In the genomic region with DNA sequence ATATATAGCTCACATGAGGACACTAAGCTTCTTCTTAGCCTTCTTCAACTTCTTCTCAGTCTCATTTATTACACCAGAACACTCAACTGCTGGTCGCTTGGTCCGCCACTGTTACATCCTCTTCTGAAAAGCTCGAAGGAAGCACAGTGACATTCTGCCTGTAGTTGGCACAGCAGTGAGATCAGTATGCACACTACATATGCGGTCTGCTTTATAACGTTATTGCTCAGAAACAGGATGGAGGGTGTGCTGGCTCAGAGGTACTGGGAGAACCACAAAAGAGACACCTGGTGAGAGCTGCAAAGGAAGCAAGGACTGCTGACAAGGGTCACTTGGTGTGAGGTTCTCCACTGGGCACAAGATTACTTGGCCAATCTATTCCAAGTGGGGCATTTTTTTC, we compare ENCODE assay signal across 30 mouse cellular contexts.
DNase-seq lines count a peak whose midpoint lies in the region; ATAC-seq lines count a peak whose summit lies in the region.
"Had no signal": no experiment of that assay in that cellular context is flagged by ENCODE, and none has a peak within 500 bp of the region (broad histone marks: within the 10 kb centered on the region; RNA-seq: fewer than 3 reads in every experiment).

No protein-coding gene starts in this region.

- H3K4me2 ChIP-seq in heart, embryonic 16.5 days (ENCODE audit: low read depth, low read length): no peak overlapping the region
- no peak overlapping the region for H3K4me2 ChIP-seq in midbrain, embryonic 15.5 days
- H3K4me2 ChIP-seq: embryonic facial prominence, embryonic 13.5 days; forebrain, embryonic 13.5 days; limb, embryonic 12.5 days; liver, embryonic 12.5 days; midbrain, embryonic 13.5 days had no signal

- peaks cover 2% of the 10 kb centered on the region; the same call in 1 of the 2 replicates for H3K4me1 ChIP-seq in heart, embryonic 16.5 days (ENCODE audit: control insufficient read depth, insufficient read depth, low read length)
- H3K4me1 ChIP-seq in midbrain, embryonic 15.5 days: no peaks in the 10 kb centered on the region
- H3K4me1 ChIP-seq: embryonic facial prominence, embryonic 13.5 days; forebrain, embryonic 13.5 days; liver, embryonic 12.5 days; megakaryocyte, embryonic 14.5 days; midbrain, embryonic 13.5 days had no signal

- no peaks in the 10 kb centered on the region for H3K27me3 ChIP-seq in heart, embryonic 16.5 days (ENCODE audit: control insufficient read depth, insufficient read depth, low read length)
- no peaks in the 10 kb centered on the region for H3K27me3 ChIP-seq in midbrain, embryonic 15.5 days (replicated peaks)
- H3K27me3 ChIP-seq: CH12.LX; embryonic facial prominence, embryonic 13.5 days; forebrain, embryonic 13.5 days; limb, embryonic 12.5 days; liver, embryonic 12.5 days; midbrain, embryonic 13.5 days had no signal

- ATAC-seq in heart, embryonic 16.5 days (replicated peaks; ENCODE audit: extremely low read depth, insufficient read depth, low FRiP score): peak; percentile 58; the same call in 1 of the 2 replicates
- ATAC-seq in inflammation-experienced regulatory T-cells, adult 6 months: peak; percentile 94
- ATAC-seq in midbrain, embryonic 15.5 days (replicated peaks): no peak
- ATAC-seq: forebrain, embryonic 13.5 days; liver, embryonic 12.5 days; midbrain, embryonic 13.5 days; Patski had no signal

- no peak for DNase-seq in heart, adult 9 months (ENCODE audit: low spot score in 2 of 2)
- peak; percentile 29 to 74 for DNase-seq in thymus, adult 18-20 months
- peak; percentile 53 to 72 for DNase-seq in thymus, postnatal 36 days
- DNase-seq in layer of hippocampus, adult 9-10 months (ENCODE audit: low spot score): no peak
- no peak for DNase-seq in adrenal gland, adult (ENCODE audit: inconsistent age in 2 of 2, low spot score in 1 of 2)
- DNase-seq: adrenal gland, postnatal 10 days; cerebellum, adult 18-20 months; cerebellum, postnatal 36 days; embryo, embryonic 11 days; gastrocnemius, adult 2 months; kidney, adult 18-20 months; lung, adult 18-20 months; lung, postnatal 14 days; right cerebral cortex, adult 18-20 months; right cerebral cortex, postnatal 4 days had no signal

- no peak overlapping the region for H3K27ac ChIP-seq in heart, embryonic 16.5 days (ENCODE audit: low read length)
- H3K27ac ChIP-seq in midbrain, embryonic 15.5 days: no peak overlapping the region
- H3K27ac ChIP-seq: embryonic facial prominence, embryonic 13.5 days; forebrain, embryonic 13.5 days; heart, embryonic 10.5 days; hindbrain, embryonic 10.5 days; limb, embryonic 12.5 days; liver, embryonic 12.5 days; midbrain, embryonic 13.5 days had no signal

- H3K9ac ChIP-seq in heart, embryonic 16.5 days (ENCODE audit: low read length): no peak overlapping the region
- no peak overlapping the region for H3K9ac ChIP-seq in midbrain, embryonic 15.5 days
- H3K9ac ChIP-seq: embryonic facial prominence, embryonic 13.5 days; forebrain, embryonic 13.5 days; limb, embryonic 12.5 days; liver, embryonic 12.5 days; midbrain, embryonic 13.5 days had no signal

- H3K36me3 ChIP-seq in heart, embryonic 16.5 days (ENCODE audit: control insufficient read depth, insufficient read depth): no peaks in the 10 kb centered on the region
- H3K36me3 ChIP-seq in midbrain, embryonic 15.5 days (replicated peaks): no peaks in the 10 kb centered on the region
- H3K36me3 ChIP-seq: embryonic facial prominence, embryonic 13.5 days; G1E; heart, embryonic 10.5 days; hindbrain, embryonic 10.5 days; limb, embryonic 12.5 days; liver, embryonic 12.5 days; midbrain, embryonic 13.5 days had no signal

- WGBS in heart, embryonic 16.5 days: 80% methylated on average over 5 of the region's 5 CpGs
- 90% methylated on average over 5 of the region's 5 CpGs for WGBS in midbrain, embryonic 15.5 days

- H3K4me3 ChIP-seq in heart, embryonic 16.5 days (ENCODE audit: low read length): no peak overlapping the region
- no peak overlapping the region for H3K4me3 ChIP-seq in midbrain, embryonic 15.5 days
- H3K4me3 ChIP-seq: embryonic facial prominence, embryonic 13.5 days; erythroblast, embryonic 14.5 days; forebrain, embryonic 13.5 days; gastrocnemius, adult 2 months; heart, embryonic 10.5 days; hindbrain, embryonic 10.5 days; limb, embryonic 12.5 days; liver, embryonic 12.5 days; megakaryocyte, embryonic 14.5 days; midbrain, embryonic 13.5 days had no signal

- H3K9me3 ChIP-seq in heart, embryonic 16.5 days (replicated peaks; ENCODE audit: control insufficient read depth, low read length): no peaks in the 10 kb centered on the region
- no peaks in the 10 kb centered on the region for H3K9me3 ChIP-seq in midbrain, embryonic 15.5 days
- H3K9me3 ChIP-seq: embryonic facial prominence, embryonic 13.5 days; forebrain, embryonic 13.5 days; heart, embryonic 10.5 days; hindbrain, embryonic 10.5 days; limb, embryonic 12.5 days; liver, embryonic 12.5 days; megakaryocyte, embryonic 14.5 days; midbrain, embryonic 13.5 days had no signal

Comparison
In these comparisons a context has a peak if more than half of its experiments do, and no peak if none do; other contexts are left out.
1. DNase-seq: peak in thymus, adult 18-20 months (2 of 2) and thymus, postnatal 36 days (2 of 2); none in heart, adult 9 months (0 of 2), layer of hippocampus, adult 9-10 months (single experiment) and adrenal gland, adult (0 of 2).